Mouse (Mus musculus) duodenum, adult 2 months (tissue): ENCODE data around the gene Cd209e. TPM values are rescaled to one million over a fixed set of nuclear protein-coding genes. Genes with fewer than 3 reads are reported as not detected.

Source experiments
- polyA plus RNA-seq: library from polyadenylated mRNA; depleted of rRNA; stranded (reverse); fragments of >200 nt; gene quantifications from 2 replicates; pipeline ENCODE4 v1.2.3, GENCODE M21; 2012; ENCODE audit warnings: low replicate concordance; rRNA removed

The Cd209e gene
- not detected in 2 replicates for polyA plus RNA-seq

GRCm38 (mm10) chr8:3854209-3854608 is at the start of gene Cd209e:
Gene Cd209e, minus strand, starts transcription at chr8:3854309.

GRCm38 (mm10) chr8:3878455-3878854 is 24.3 kb upstream of the Cd209e start, which contains the start of gene Cd209d:
Gene Cd209d, minus strand, starts transcription at chr8:3878555.

Other genes with a start within 250 kb of the Cd209e start
- 26.7 and 29.0 TPM in 2 replicates for gene Xab2, start 233.0 kb downstream of the Cd209e start, polyA plus RNA-seq
- 1.5 and 4.4 TPM in 2 replicates for gene Pet100, start 232.8 kb downstream of the Cd209e start, polyA plus RNA-seq
- not detected in 2 replicates for gene Pcp2, start 228.8 kb downstream of the Cd209e start, polyA plus RNA-seq
- gene Stxbp2, start 223.4 kb downstream of the Cd209e start, polyA plus RNA-seq = 256 and 257 TPM in 2 replicates
- gene Retn, start 198.5 kb downstream of the Cd209e start, polyA plus RNA-seq = 2.4 TPM in 1 of 2 replicates, not detected in the other
- gene Mcemp1, start 188.6 kb downstream of the Cd209e start, polyA plus RNA-seq = 0.07 TPM in 1 of 2 replicates, not detected in the other
- 0.37 and 2.7 TPM in 2 replicates for gene Fcor, start 181.9 kb downstream of the Cd209e start, polyA plus RNA-seq
- gene Trappc5, start 178.0 kb downstream of the Cd209e start, polyA plus RNA-seq = 19.8 and 32.5 TPM in 2 replicates
- gene Fcer2a, start 160.1 kb downstream of the Cd209e start, polyA plus RNA-seq = 0.87 TPM in 1 of 2 replicates, not detected in the other
- gene Clec4g, start 133.7 kb downstream of the Cd209e start, polyA plus RNA-seq = 0.07 TPM in 1 of 2 replicates, not detected in the other
- 0.28 TPM in 1 of 2 replicates, not detected in the other for gene Cd209a, start 105.3 kb downstream of the Cd209e start, polyA plus RNA-seq
- not detected in 2 replicates for gene Cd209d, start 24.2 kb upstream of the Cd209e start, polyA plus RNA-seq
- not detected in 2 replicates for gene Cd209b, start 72.5 kb upstream of the Cd209e start, polyA plus RNA-seq
- gene Cd209c, start 100.4 kb upstream of the Cd209e start, polyA plus RNA-seq = 0.15 TPM in 1 of 2 replicates, not detected in the other